Mouse (Mus musculus) erythroblast, embryonic 14.5 days (primary cell): Measurements from ENCODE around the gene Emc6. TPM values are rescaled to one million over a fixed set of nuclear protein-coding genes. Genes with fewer than 3 reads are reported as not detected.

Experiments
- H3K27me3 ChIP-seq: 2 replicates; pipeline ENCODE4 v1.6.1; 2012; ENCODE audit warnings: inconsistent platforms; ENCODE audit not compliant: control insufficient read depth
- H3K36me3 ChIP-seq: 2 replicates; pipeline ENCODE4 v1.6.1; 2012; ENCODE audit warnings: mild to moderate bottlenecking, inconsistent platforms; ENCODE audit not compliant: control insufficient read depth
- H3K4me1 ChIP-seq: 2 replicates; pipeline ENCODE4 v1.6.1; 2012; ENCODE audit warnings: inconsistent platforms; ENCODE audit not compliant: control insufficient read depth
- H3K4me3 ChIP-seq: replicated peaks from 2 replicates; pipeline ENCODE3; 2012; ENCODE audit warnings: moderate library complexity, mild to moderate bottlenecking, inconsistent platforms
- H3K9me3 ChIP-seq: 2 replicates; pipeline ENCODE4 v1.6.1; 2012; ENCODE audit warnings: low read length, inconsistent platforms, mixed read lengths; ENCODE audit not compliant: control insufficient read depth
- GATA1 ChIP-seq: IDR thresholded peaks from 2 replicates; pipeline ENCODE4 v1.6.1; 2012; ENCODE audit warnings: low read length, inconsistent platforms, mixed read lengths
- TAL1 ChIP-seq: IDR thresholded peaks from 3 replicates; pipeline ENCODE4 v1.6.1; 2012; ENCODE audit warnings: low read length, inconsistent platforms, mixed read lengths
- polyA plus RNA-seq: library from polyadenylated mRNA; stranded (reverse); fragments of >175 nt; gene quantifications from 2 replicates; pipeline ENCODE4 v1.2.3, GENCODE M21; 2012

Gene Emc6
- polyA plus RNA-seq, 1 experiment, result 19.4 TPM

DNA sequence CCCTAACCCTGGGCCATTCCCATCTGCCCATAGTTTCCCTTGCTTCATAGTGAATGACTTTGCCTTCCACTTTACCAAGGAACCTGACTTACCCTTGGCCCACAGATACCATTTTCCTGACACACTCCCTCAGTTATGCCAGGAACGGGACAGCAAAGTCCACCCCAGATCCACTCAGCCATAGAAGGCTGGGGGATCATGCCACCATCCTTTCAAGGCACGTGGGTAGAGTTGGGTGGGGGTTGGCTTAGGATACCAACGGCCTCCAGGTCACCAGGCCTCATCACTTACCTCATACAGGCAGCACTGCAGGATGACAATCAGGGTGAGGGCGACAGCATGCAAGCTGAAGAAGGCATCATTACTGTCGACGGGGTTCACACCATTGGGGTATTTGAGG is 10.4 kb upstream of the Emc6 start:
- Histone ChIP-seq H3K4me1 (peaks cover 6% of the 10 kb centered on the region; the same call in 1 of the 2 replicates), H3K4me3 (no peak overlapping the region), H3K9me3 (no peaks in the 10 kb centered on the region), H3K36me3 (peaks cover 73% of the 10 kb centered on the region), H3K27me3 (no peaks in the 10 kb centered on the region)
- no peak for TF ChIP-seq TAL1
- no peak for TF ChIP-seq GATA1

DNA sequence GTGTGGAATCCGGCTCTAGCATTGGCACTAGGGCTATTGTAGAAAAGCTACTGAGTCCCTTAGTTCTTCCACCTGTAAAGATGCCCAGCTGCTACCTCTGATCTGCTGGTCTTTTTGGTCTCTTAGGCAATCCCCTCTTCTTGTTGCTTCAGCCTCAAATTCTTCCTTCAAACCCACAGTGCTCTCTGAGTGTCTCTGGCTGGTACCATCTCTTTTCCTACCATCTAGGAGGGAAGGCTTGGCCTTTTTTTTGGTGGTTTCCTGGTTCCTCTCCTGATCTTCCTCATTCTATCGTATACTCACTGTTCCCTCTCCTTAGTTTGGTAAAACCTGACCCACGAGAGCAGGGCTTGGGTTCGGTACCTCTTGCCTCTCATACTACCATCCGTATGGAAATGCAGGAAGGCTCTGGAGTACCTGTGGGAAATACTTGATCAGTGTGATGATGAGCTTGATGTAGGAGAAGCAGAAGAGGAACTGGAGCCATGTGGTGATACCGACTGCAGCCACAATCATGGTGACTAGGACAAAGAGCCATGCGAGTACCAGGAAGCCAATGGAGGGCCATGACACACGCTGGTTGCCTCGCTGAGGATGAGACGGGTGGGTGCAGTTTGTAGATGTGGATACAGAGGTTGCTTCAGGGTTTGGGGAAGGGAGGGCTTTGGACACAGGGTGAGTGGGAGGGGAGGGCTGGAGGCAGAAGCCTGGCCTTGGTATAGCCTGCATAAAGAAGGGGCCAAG is 9.2 kb upstream of the Emc6 start:
- TF ChIP-seq GATA1 (no peak), TAL1 (no peak)
- peaks cover 6% of the 10 kb centered on the region; the same call in 1 of the 2 replicates for H3K4me1 ChIP-seq
- H3K36me3 ChIP-seq, result peaks cover 64% of the 10 kb centered on the region
- H3K4me3 ChIP-seq, result no peak overlapping the region
- H3K27me3 ChIP-seq, result no peaks in the 10 kb centered on the region
- H3K9me3 ChIP-seq, result no peaks in the 10 kb centered on the region

DNA sequence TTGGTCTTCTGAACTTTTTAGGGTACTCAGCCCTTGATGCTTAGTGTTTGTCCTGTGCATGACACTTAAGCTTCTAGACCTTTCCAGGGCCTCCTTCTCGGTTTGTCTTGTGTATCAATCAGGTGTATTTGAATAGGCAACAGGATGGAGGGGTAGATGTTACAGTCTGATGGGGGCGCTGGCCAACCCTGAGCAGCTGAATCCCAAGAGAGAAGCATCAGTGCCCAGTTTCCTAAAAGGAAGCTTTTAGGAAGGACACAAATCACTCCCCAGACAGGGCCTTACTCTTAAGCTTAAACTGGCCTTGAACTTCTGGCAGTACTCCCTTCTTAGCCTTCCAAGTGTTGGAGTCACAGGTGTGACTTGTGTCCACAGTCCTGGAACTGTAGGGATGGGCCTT is 1.1 kb upstream of the Emc6 start:
- H3K36me3 ChIP-seq, result peaks cover 29% of the 10 kb centered on the region
- peak overlapping the region; percentile 99 for H3K4me3 ChIP-seq
- TF ChIP-seq TAL1 (no peak), GATA1 (no peak)
- peaks cover 47% of the 10 kb centered on the region for H3K4me1 ChIP-seq
- no peaks in the 10 kb centered on the region for H3K9me3 ChIP-seq
- no peaks in the 10 kb centered on the region for H3K27me3 ChIP-seq

DNA sequence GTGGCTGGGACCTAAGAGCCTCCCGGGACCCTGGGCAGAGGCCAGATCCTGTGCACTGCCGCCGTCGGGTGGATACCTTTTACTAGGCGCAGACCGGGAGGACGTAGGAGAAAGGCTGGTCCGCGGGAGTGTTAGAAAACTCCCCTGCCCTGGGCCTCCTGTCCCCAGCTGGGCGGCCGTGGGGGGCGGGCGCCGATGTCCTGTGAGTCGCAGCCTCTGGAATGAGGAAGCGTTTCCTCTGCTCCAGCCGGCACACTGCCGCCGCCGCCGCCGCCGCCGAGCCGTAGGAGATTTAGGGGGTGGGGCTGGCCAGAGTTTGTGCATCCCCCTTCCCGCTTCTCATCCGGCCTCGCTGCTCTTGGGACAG is 655 bp upstream of the Emc6 start:
- Histone ChIP-seq H3K36me3 (peaks cover 32% of the 10 kb centered on the region), H3K4me3 (peak overlapping the region; percentile 99), H3K4me1 (peaks cover 46% of the 10 kb centered on the region), H3K27me3 (no peaks in the 10 kb centered on the region), H3K9me3 (no peaks in the 10 kb centered on the region)
- TF ChIP-seq GATA1 (no peak), TAL1 (no peak)

DNA sequence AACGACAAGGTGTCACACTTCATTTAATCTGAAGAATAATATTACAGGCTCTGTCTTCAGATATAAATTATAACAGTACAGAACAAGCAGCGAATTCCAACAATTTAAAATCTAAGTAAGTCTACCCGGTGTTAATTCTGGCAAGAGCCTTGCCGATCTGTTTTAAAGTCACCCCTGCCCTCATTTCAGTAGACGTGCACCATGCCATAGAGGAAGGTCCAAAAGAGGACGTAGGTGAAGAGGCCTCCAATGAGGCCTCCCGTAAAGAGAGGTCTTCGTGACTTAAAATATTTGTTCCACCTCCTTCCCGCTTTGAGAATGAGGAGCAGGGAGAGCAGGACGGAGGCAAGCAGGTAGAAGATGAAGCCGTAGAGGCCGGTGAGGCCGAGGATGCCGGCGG is 651 bp downstream of the Emc6 start:
- TF ChIP-seq GATA1 (no peak), TAL1 (no peak)
- Histone ChIP-seq H3K36me3 (peaks cover 43% of the 10 kb centered on the region), H3K27me3 (no peaks in the 10 kb centered on the region), H3K9me3 (no peaks in the 10 kb centered on the region), H3K4me3 (peak overlapping the region; percentile 99), H3K4me1 (peaks cover 54% of the 10 kb centered on the region)

DNA sequence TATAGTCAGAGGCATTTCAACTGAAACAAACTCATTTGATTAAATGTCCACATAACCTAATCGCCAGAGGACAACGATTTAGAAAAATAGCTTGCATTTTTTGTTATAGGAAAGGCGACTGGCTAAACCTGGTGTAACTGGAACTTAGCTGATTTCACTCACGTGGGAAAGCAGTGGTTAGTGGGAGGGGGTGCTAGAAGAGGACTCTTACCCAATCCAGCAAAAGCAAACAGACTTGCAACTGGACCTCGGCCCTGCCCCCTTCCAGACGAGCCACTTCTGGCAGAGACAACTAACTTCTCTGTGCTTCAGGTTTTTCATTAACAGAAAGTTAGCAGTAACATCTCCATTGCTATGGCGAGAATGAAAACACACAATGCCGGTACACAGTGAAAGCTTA is 1.2 kb downstream of the Emc6 start:
- Histone ChIP-seq H3K36me3 (peaks cover 46% of the 10 kb centered on the region), H3K4me3 (peak overlapping the region; percentile 99), H3K9me3 (no peaks in the 10 kb centered on the region), H3K27me3 (no peaks in the 10 kb centered on the region), H3K4me1 (peaks cover 56% of the 10 kb centered on the region)
- TF ChIP-seq GATA1, result no peak
- TF ChIP-seq TAL1, result no peak

DNA sequence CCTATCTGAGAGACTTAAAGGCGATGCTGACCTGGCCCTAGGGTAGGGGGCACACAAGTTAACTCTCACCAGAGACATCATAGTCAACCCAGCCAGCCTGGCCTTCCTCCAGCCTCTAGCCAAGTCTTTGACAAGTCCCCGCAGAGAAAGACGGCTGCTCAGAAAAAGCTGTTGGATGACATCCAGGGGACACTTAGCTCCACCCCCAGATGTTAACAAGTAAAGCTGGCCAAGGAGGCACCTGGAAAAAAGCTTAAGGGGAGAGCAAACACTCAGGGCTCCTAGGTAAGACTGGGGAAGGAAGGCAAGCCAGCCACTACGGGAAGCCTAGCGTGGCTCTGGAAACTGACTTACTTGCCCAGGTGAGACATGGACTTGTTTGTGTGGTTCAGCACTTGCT is 4.7 kb downstream of the Emc6 start:
- Histone ChIP-seq H3K27me3 (no peaks in the 10 kb centered on the region), H3K4me1 (peaks cover 37% of the 10 kb centered on the region), H3K36me3 (peaks cover 51% of the 10 kb centered on the region), H3K9me3 (no peaks in the 10 kb centered on the region), H3K4me3 (no peak overlapping the region)
- TF ChIP-seq TAL1 (no peak), GATA1 (no peak)

DNA sequence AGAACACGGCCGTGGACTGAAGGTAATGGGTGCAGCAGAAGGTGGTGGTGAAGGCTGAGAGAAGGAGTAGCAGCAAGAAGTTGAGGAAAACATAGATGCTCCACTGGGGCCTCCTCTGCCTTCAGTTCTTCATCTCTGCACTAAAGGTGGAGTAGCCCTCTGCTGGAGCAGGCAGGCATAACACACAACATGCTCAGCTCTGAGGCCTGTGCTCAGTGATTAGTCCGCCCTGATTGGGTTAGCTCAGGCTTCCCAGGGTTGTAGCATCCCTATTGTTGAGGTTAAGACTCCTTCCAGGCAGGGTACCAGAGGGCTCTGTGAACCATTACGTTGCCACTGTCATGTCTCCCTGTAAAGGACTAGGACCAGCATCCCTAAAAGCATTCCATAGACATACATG is 7.6 kb downstream of the Emc6 start:
- Histone ChIP-seq H3K9me3 (no peaks in the 10 kb centered on the region), H3K36me3 (peaks cover 41% of the 10 kb centered on the region), H3K4me3 (no peak overlapping the region), H3K27me3 (no peaks in the 10 kb centered on the region), H3K4me1 (peaks cover 18% of the 10 kb centered on the region)
- TF ChIP-seq TAL1 (no peak), GATA1 (no peak)

DNA sequence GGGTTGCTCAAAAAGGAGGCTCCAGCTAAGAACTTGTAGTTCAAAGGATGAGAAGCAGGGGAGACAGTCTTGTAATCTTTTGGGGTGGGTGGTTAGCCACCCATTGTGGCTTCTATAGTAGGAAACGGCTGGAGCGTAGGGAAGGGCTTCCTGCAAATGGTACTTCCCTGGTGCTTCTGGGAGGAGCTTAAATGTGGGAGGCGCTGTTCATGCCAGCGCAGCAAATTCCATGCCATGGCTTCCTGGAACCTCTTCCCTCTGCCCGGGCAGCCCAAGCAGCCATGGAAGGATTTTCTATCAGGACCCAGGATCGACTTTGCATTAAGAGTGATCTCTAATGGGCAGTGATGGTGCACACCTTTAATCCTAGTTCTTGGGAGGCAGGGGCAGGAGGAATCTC is 8.3 kb downstream of the Emc6 start:
- no peaks in the 10 kb centered on the region for H3K27me3 ChIP-seq
- TF ChIP-seq TAL1 (no peak), GATA1 (no peak)
- peaks cover 34% of the 10 kb centered on the region for H3K36me3 ChIP-seq
- H3K9me3 ChIP-seq, result no peaks in the 10 kb centered on the region
- H3K4me1 ChIP-seq, result peaks cover 18% of the 10 kb centered on the region
- H3K4me3 ChIP-seq, result no peak overlapping the region

DNA sequence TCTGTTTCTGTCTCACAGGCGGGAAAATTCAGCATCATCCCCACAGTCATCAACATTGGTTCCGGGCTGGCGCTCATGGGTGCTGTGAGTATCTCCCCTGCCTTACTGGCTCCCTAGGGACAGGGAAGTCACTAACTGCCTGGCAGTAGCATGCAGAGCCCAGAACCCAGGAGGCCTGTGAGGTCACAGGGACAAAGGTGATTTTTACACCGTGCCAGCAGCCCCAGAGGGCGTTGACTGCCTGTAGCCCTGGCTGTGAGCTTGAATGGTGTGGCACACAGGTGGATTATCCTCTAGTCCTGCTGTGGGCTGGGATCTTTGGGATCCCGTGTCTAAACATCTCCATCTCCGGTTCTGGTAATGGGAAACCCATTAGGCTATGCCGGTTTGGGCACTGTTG is 8.8 kb downstream of the Emc6 start:
- Histone ChIP-seq H3K36me3 (peaks cover 30% of the 10 kb centered on the region), H3K27me3 (no peaks in the 10 kb centered on the region), H3K9me3 (no peaks in the 10 kb centered on the region), H3K4me1 (peaks cover 16% of the 10 kb centered on the region), H3K4me3 (no peak overlapping the region)
- no peak for TF ChIP-seq GATA1
- no peak for TF ChIP-seq TAL1
